Mouse (Mus musculus): Measurements from ENCODE around the gene Cntnap5c.
"Not testable (repeated sequence)": the region's sequence is repeated elsewhere in the genome, so short reads cannot be mapped to it uniquely, and the experiment has no call there.

GRCm38 (mm10) chr17:57855811-57856210, 86.4 kb downstream of the Cntnap5c start:
- TF ChIP-seq POLR2A (IDR thresholded peaks at IDR 0.05; ENCODE audit: control insufficient read depth, extremely low read depth, insufficient read depth, low read length, poor library complexity); CTCF (IDR thresholded peaks at IDR 0.05; ENCODE audit: borderline replicate concordance, control insufficient read depth, extremely low read depth, insufficient read depth, low read length, poor library complexity): not testable (repeated sequence)

All from thymus, adult 2 months (tissue).